In the genomic region with DNA sequence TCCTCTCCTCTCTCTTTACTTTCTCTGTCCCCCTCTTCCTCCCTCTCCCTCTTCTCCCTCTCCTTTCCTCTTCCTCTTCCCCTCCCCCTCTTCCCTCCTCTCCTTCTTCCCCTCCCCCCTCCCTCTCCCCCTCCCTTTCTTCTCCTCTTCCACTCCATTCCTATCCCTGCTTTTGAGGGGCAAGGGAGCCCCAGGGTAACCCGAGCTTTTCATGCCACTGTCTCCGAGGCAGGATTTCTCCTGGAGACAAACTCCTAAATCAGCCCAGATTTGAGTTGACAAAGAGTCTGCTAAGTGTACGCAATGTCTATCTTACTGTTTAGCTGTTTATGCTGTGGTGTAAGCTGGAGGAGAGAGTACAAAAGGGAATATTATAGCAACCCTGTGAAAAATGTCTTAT, we compare ENCODE assay signal across 20 mouse cellular contexts.
DNase-seq lines count a peak whose midpoint lies in the region; ATAC-seq and TF ChIP-seq lines count a peak whose summit lies in the region.
"Had no signal": no experiment of that assay in that cellular context is flagged by ENCODE, and none has a peak within 500 bp of the region (broad histone marks: within the 10 kb centered on the region; RNA-seq: fewer than 3 reads in every experiment).

No protein-coding gene starts in this region.

- H3K4me1 ChIP-seq in hindbrain, embryonic 13.5 days (replicated peaks) = peaks cover 20% of the 10 kb centered on the region
- peaks cover 9% of the 10 kb centered on the region for H3K4me1 ChIP-seq in hindbrain, embryonic 16.5 days (ENCODE audit: control insufficient read depth, insufficient read depth, low read depth, low read length)
- H3K4me1 ChIP-seq in embryonic facial prominence, embryonic 10.5 days = peaks cover 38% of the 10 kb centered on the region
- H3K4me1 ChIP-seq in limb, embryonic 10.5 days = peaks cover 32% of the 10 kb centered on the region

- no peak for ATAC-seq in hindbrain, embryonic 13.5 days (ENCODE audit: low FRiP score)
- ATAC-seq in hindbrain, embryonic 16.5 days = no peak
- ATAC-seq: CD4-positive, CD25-positive, alpha-beta regulatory T cell, adult 4 months; intestine, embryonic 16.5 days; liver, embryonic 12.5 days; lung, postnatal 0 days had no signal

- no peaks in the 10 kb centered on the region for H3K27me3 ChIP-seq in hindbrain, embryonic 13.5 days
- H3K27me3 ChIP-seq in hindbrain, embryonic 16.5 days (replicated peaks; ENCODE audit: control insufficient read depth, insufficient read depth, low read length) = no peaks in the 10 kb centered on the region
- H3K27me3 ChIP-seq in embryonic facial prominence, embryonic 10.5 days (replicated peaks; ENCODE audit: low read depth, poor library complexity, severe bottlenecking) = no peaks in the 10 kb centered on the region
- H3K27me3 ChIP-seq in limb, embryonic 10.5 days (ENCODE audit: low read depth, poor library complexity, severe bottlenecking) = no peaks in the 10 kb centered on the region
- H3K27me3 ChIP-seq: embryonic facial prominence, embryonic 15.5 days had no signal

- 16% methylated on average over 3 of the region's 3 CpGs for WGBS in hindbrain, embryonic 13.5 days
- 26% methylated on average over 3 of the region's 3 CpGs for WGBS in hindbrain, embryonic 16.5 days
- WGBS in embryonic facial prominence, embryonic 10.5 days = 12% methylated on average over 3 of the region's 3 CpGs
- 14% methylated on average over 3 of the region's 3 CpGs for WGBS in limb, embryonic 10.5 days

- H3K4me2 ChIP-seq in hindbrain, embryonic 13.5 days = no peak overlapping the region
- no peak overlapping the region for H3K4me2 ChIP-seq in hindbrain, embryonic 16.5 days (ENCODE audit: low read length)

- H3K9me3 ChIP-seq in hindbrain, embryonic 13.5 days = no peaks in the 10 kb centered on the region; the same call in 1 of the 2 replicates
- H3K9me3 ChIP-seq in hindbrain, embryonic 16.5 days (ENCODE audit: control insufficient read depth, low read length) = no peaks in the 10 kb centered on the region; the same call in 1 of the 2 replicates
- H3K9me3 ChIP-seq in embryonic facial prominence, embryonic 10.5 days = peaks cover 12% of the 10 kb centered on the region
- H3K9me3 ChIP-seq in limb, embryonic 10.5 days (replicated peaks) = 0 out of 2 replicates have a peak, but pooled peaks cover 3% of the 10 kb centered on the region
- H3K9me3 ChIP-seq: embryonic facial prominence, embryonic 15.5 days; liver, embryonic 12.5 days had no signal

- no peak overlapping the region for H3K4me3 ChIP-seq in hindbrain, embryonic 13.5 days
- no peak overlapping the region for H3K4me3 ChIP-seq in hindbrain, embryonic 16.5 days (ENCODE audit: low read length)
- H3K4me3 ChIP-seq in embryonic facial prominence, embryonic 10.5 days = peak overlapping the region; percentile 41; the same call in 1 of the 2 replicates
- peak overlapping the region; percentile 13; the same call in 1 of the 2 replicates for H3K4me3 ChIP-seq in limb, embryonic 10.5 days
- no peak overlapping the region for H3K4me3 ChIP-seq in left cerebral cortex, adult 2 months
- H3K4me3 ChIP-seq: liver, embryonic 12.5 days had no signal

- intact Hi-C loops in left cerebral cortex, adult 2 months (cut with DNase I) = no loop called here

- peak; percentile 41 for DNase-seq in embryo, embryonic 11 days
- no peak for DNase-seq in embryonic facial prominence, embryonic 10.5 days (ENCODE audit: low spot score)
- no peak for DNase-seq in limb, embryonic 10.5 days (ENCODE audit: low spot score)
- no peak for DNase-seq in left cerebral cortex, adult 2 months (ENCODE audit: extremely low spot score in 1 of 2, low spot score in 2 of 2)
- no peak for DNase-seq in layer of hippocampus, adult 9-10 months (ENCODE audit: low spot score)
- no peak for DNase-seq in adrenal gland, adult 2 months
- DNase-seq: adrenal gland, adult 8-10 months; gastrocnemius, postnatal 10 days; heart, postnatal 4 days; kidney, postnatal 36 days; right cerebral cortex, postnatal 14 days; thymus, postnatal 4 days had no signal

- 0 out of 2 replicates have a peak overlapping the region, but pooled peaks have one; percentile 24 for H3K9ac ChIP-seq in hindbrain, embryonic 13.5 days
- no peak overlapping the region for H3K9ac ChIP-seq in hindbrain, embryonic 16.5 days (ENCODE audit: low read depth, low read length)
- H3K9ac ChIP-seq: embryonic facial prominence, embryonic 15.5 days; liver, embryonic 12.5 days had no signal

- H3K27ac ChIP-seq in hindbrain, embryonic 13.5 days = no peak overlapping the region
- no peak overlapping the region for H3K27ac ChIP-seq in hindbrain, embryonic 16.5 days (ENCODE audit: low read depth, low read length)
- peak overlapping the region; percentile 74 for H3K27ac ChIP-seq in embryonic facial prominence, embryonic 10.5 days (replicated peaks)
- peak overlapping the region; percentile 71 for H3K27ac ChIP-seq in limb, embryonic 10.5 days
- no peak overlapping the region for H3K27ac ChIP-seq in left cerebral cortex, adult 2 months
- H3K27ac ChIP-seq: liver, embryonic 12.5 days; stomach, postnatal 0 days had no signal

- no peaks in the 10 kb centered on the region for H3K36me3 ChIP-seq in hindbrain, embryonic 13.5 days
- no peaks in the 10 kb centered on the region for H3K36me3 ChIP-seq in hindbrain, embryonic 16.5 days (ENCODE audit: control insufficient read depth, insufficient read depth, low read length)
- H3K36me3 ChIP-seq in embryonic facial prominence, embryonic 10.5 days (replicated peaks) = peaks cover 7% of the 10 kb centered on the region
- H3K36me3 ChIP-seq in limb, embryonic 10.5 days = peaks cover 3% of the 10 kb centered on the region; the same call in 1 of the 2 replicates
- H3K36me3 ChIP-seq: embryonic facial prominence, embryonic 15.5 days; liver, embryonic 12.5 days had no signal

- no peak for TF ChIP-seq CTCF in left cerebral cortex, adult 2 months (IDR thresholded peaks at IDR 0.05)

Comparison
In these comparisons a context has a peak if more than half of its experiments do, and no peak if none do; other contexts are left out.
1. H3K27ac ChIP-seq: peak in embryonic facial prominence, embryonic 10.5 days (single experiment) and limb, embryonic 10.5 days (single experiment); none in hindbrain, embryonic 13.5 days (single experiment), hindbrain, embryonic 16.5 days (single experiment) and left cerebral cortex, adult 2 months (single experiment).
2. H3K4me3 ChIP-seq: peak in embryonic facial prominence, embryonic 10.5 days (single experiment) and limb, embryonic 10.5 days (single experiment); none in hindbrain, embryonic 13.5 days (single experiment), hindbrain, embryonic 16.5 days (single experiment) and left cerebral cortex, adult 2 months (single experiment).